Mouse (Mus musculus): Measurements from ENCODE around the gene S100a2. TPM values are rescaled to one million over a fixed set of nuclear protein-coding genes. Genes with fewer than 3 reads are reported as not detected.

Gene S100a2
- polyA plus RNA-seq, 1 experiment from 2014 or later = not detected

DNA sequence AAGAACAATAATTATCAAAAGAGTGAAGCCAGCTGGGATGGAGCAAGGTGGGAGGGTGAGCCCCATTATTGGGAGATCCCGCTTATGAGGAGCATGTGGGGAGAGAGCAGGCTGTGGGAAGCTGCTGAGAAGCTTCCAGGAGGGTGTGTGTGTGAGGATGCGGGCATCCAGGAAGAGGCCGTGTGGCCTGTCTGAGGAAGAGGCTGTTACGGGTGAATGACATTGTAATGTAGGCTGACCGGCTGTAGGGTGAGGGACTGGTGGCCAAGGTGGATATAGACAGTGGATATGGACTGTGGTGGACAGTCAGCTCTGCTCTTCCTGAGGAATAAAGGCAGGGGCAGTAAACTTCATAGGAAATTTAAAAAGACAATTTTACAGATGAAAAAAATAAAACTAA is 35.4 kb downstream of the S100a2 start:
- WGBS = 70% methylated on average over 5 of the region's 5 CpGs
- H3K27ac ChIP-seq = peak overlapping the region; percentile 83
- H3K36me3 ChIP-seq = no peaks in the 10 kb centered on the region
- no peak overlapping the region for H3K4me2 ChIP-seq
- no peaks in the 10 kb centered on the region for H3K27me3 ChIP-seq
- H3K4me3 ChIP-seq = no peak overlapping the region
- peaks cover 17% of the 10 kb centered on the region for H3K4me1 ChIP-seq
- no peak for ATAC-seq (ENCODE audit: borderline replicate concordance, extremely low read depth, low FRiP score, low TSS enrichment)
- H3K9ac ChIP-seq = no peak overlapping the region
- no peaks in the 10 kb centered on the region for H3K9me3 ChIP-seq

DNA sequence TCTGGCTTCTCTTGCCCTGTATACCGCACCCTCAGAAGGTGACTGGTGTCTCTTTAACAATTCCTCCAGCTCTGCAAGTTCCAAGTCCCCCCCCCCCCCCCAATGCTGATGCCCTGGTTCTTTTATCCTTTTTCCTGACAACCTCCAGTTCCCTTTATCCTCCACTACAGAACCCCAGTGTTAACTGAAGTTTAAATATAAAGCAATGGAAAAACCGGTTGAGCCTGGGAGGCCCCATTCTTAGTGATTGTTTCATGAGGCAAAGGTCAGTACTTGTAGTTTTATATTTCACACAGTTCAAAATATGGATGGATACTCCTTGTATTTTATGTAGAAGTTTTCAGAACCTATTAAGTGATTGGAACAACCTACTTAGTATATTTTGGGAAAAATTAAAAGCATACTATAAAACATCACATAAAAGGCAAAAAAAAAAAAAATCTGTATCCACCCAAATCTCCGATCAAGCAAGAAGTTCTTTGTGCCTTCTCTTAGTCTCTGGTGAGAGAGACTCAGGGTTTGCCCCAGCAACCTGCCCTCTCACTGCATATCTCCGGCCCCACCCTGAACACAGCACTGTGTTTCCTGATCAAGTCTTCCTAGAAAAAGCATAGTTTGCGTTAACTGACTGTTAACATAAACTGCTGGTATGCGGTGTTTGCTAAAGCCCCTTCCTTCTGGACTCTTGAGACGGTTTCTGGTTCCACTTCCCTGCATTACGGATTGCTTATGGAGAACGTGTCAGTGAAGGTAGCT is 36.4 kb downstream of the S100a2 start:
- H3K27ac ChIP-seq = peak overlapping the region; percentile 83
- H3K36me3 ChIP-seq = no peaks in the 10 kb centered on the region
- H3K4me2 ChIP-seq = no peak overlapping the region
- 36% methylated on average over 9 of the region's 9 CpGs for whole genome bisulfite sequencing
- H3K4me1 ChIP-seq = peaks cover 17% of the 10 kb centered on the region
- no peaks in the 10 kb centered on the region for H3K9me3 ChIP-seq
- H3K4me3 ChIP-seq = no peak overlapping the region
- no peak overlapping the region for H3K9ac ChIP-seq
- peak; percentile 19; the same call in 1 of the 2 replicates for ATAC-seq (ENCODE audit: borderline replicate concordance, extremely low read depth, low FRiP score, low TSS enrichment)
- no peaks in the 10 kb centered on the region for H3K27me3 ChIP-seq

DNA sequence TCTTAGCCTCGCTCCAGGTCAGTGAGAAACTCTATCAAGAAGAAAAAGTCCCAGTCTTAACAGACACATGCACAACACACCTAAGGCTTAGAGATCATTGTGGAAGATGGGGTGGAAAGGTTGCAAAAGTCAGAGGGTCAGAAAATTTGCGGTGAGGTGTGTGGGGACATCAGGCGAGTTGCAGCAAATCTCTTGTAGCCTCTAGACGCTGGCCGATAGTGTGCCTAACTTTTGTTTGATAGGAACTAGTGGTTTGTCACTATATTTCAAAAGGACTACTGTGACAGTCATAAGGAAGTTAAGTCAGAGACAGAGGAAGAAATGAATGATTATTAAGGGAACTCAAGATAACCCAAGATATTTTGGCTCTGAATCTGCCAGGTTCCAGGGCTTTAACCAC is 37.3 kb downstream of the S100a2 start:
- peaks cover 17% of the 10 kb centered on the region for H3K4me1 ChIP-seq
- no peaks in the 10 kb centered on the region for H3K27me3 ChIP-seq
- H3K27ac ChIP-seq = peak overlapping the region; percentile 80
- H3K4me2 ChIP-seq = no peak overlapping the region
- H3K9me3 ChIP-seq = no peaks in the 10 kb centered on the region
- no peaks in the 10 kb centered on the region for H3K36me3 ChIP-seq
- H3K9ac ChIP-seq = no peak overlapping the region
- WGBS = 81% methylated on average over 5 of the region's 5 CpGs
- ATAC-seq (ENCODE audit: borderline replicate concordance, extremely low read depth, low FRiP score, low TSS enrichment) = no peak
- no peak overlapping the region for H3K4me3 ChIP-seq

DNA sequence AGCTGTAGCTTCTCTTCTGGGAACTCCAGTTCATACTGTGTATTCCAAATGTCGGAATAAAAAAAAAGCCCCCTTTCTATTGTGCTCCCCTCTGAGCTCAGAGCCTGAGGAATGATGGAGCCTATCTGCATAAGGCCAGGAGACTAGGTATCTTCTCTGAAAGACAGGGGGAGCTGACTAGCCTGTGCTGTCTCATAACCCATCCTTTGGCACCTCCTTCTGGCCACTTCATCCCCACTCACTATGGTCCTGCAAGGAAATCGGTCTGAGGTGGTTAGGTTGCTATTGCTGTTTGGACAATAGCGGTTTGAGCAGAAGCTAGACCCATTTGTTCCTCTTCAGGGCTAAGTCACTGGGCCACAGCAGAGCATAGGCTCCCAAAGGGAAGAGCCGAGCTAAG is 37.8 kb downstream of the S100a2 start:
- Histone ChIP-seq H3K9me3 (no peaks in the 10 kb centered on the region), H3K4me3 (no peak overlapping the region), H3K27me3 (no peaks in the 10 kb centered on the region), H3K4me2 (no peak overlapping the region), H3K27ac (no peak overlapping the region), H3K36me3 (no peaks in the 10 kb centered on the region), H3K9ac (no peak overlapping the region), H3K4me1 (peaks cover 16% of the 10 kb centered on the region)
- no peak for ATAC-seq (ENCODE audit: borderline replicate concordance, extremely low read depth, low FRiP score, low TSS enrichment)
- 58% methylated on average over 4 of the region's 4 CpGs for WGBS

DNA sequence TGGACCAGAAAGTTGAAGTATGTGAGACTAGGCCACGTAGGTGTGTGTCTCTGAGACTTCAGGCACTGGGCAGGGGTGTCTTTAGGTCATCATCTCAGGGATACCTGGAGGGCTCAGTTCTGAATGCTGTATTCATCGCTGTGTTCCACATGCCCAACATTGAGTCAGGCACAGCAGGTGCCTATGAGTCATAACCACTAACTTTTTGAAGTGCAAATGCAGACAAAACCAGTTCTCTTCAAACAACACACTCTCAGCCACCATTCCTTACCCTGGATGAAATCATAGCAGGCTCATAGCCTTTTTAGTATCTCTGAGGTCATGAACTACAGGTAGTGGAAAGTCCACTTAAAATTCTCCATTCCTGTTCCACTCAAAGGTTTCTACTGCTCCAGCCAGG is 39.3 kb downstream of the S100a2 start:
- Histone ChIP-seq H3K36me3 (no peaks in the 10 kb centered on the region), H3K4me2 (no peak overlapping the region), H3K9ac (no peak overlapping the region), H3K4me3 (no peak overlapping the region), H3K9me3 (no peaks in the 10 kb centered on the region), H3K27me3 (no peaks in the 10 kb centered on the region), H3K4me1 (peaks cover 1% of the 10 kb centered on the region; the same call in 1 of the 2 replicates), H3K27ac (no peak overlapping the region)
- ATAC-seq (ENCODE audit: borderline replicate concordance, extremely low read depth, low FRiP score, low TSS enrichment) = no peak
- 60% methylated on average over 2 of the region's 2 CpGs for WGBS

DNA sequence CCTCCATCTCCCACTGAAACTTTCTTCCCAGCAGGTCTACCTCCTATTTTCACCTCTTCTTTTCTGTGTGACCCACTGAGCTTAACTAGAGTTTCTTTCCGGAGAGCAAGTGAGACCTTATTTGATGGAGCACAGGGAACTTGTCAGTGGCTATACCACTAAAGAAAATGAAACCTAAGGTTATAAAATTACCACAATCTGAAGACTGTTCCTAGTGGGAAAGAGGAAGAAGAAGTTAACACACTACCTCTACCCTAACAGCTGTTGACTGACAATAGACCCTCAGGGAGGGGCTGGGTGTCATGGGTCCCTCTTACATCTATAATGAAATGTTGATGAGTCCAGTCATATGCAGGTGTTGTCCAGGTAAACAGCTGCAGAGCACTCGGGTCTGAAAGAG is 41.9 kb downstream of the S100a2 start:
- H3K4me2 ChIP-seq = no peak overlapping the region
- no peak for ATAC-seq (ENCODE audit: borderline replicate concordance, extremely low read depth, low FRiP score, low TSS enrichment)
- WGBS = 78% methylated on average over 2 of the region's 2 CpGs

DNA sequence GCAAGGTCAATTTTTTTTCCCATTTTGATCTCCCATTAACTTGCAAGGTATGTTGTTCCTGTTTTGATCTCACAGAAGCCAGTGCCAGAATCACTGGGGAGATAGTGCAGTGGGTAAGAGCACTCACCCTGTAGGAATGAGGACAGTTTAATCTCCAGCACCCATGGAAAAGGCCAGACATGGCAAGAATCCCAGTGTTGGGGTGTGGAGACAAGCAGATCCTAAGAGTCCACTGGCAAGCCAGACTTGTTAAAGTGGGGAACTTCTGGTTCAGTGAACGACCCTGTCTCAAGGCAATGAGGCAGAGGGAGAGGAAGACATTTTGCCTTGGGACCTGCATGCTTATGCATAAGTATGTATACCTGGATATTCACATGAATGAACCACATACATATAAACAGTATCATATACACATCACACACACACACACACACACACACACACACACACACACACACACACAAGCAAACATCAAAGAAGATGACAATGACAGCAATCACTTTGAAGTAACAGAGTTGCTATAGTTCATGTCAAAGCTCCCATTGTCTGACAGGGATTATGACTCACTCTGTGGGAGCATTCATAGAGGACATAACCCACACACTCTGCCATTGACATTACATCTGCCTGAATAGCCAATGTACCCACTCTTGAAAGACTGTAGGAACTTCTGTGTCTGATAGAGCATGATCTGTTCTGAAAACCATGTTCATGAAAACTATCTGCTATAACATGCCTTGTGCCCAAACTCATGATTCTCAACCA is 48.6 kb downstream of the S100a2 start:
- Histone ChIP-seq H3K4me1 (no peaks in the 10 kb centered on the region), H3K4me3 (no peak overlapping the region), H3K27ac (no peak overlapping the region), H3K36me3 (no peaks in the 10 kb centered on the region), H3K27me3 (no peaks in the 10 kb centered on the region), H3K9ac (no peak overlapping the region), H3K4me2 (no peak overlapping the region), H3K9me3 (no peaks in the 10 kb centered on the region)
- 44% methylated on average over 1 of the region's 1 CpGs for WGBS
- ATAC-seq (ENCODE audit: borderline replicate concordance, extremely low read depth, low FRiP score, low TSS enrichment) = no peak

More for the DNA sequence above, 41.9 kb downstream of the S100a2 start:
- Histone ChIP-seq H3K27ac (no peak overlapping the region), H3K4me1 (no peaks in the 10 kb centered on the region), H3K27me3 (no peaks in the 10 kb centered on the region), H3K4me3 (no peak overlapping the region), H3K9me3 (no peaks in the 10 kb centered on the region), H3K36me3 (no peaks in the 10 kb centered on the region), H3K9ac (no peak overlapping the region)

DNA sequence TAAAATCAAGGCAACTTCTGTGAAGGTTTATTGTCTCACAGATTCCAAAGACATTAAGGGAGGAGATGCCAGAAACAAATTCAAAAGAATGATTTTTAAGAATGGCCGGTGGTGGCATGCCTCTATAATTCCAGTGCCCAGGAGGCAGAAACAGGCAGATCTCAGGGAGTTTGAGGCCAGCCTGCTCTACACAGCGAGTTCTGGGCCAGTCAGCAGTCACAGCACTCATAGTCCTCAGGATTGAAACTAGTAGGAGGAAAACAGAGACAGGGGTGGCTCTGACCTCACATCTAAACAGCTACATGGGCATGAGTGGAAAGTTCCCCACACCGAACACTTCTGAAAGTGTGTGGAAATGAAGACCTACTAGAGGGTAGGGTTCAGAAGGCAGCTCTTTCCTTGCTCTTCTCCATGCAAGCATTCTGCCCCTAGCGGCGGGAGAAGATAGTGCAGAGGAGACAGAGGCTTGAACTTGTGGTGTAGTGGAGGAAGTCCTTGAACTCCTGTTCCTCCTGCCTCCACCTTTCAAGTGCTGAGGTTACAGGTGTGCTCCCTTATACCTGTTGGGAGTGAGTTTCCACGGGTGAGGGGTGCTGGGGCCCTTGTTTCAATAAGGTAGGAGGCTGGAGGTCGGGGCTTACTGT is 49.6 kb downstream of the S100a2 start:
- no peak for ATAC-seq (ENCODE audit: borderline replicate concordance, extremely low read depth, low FRiP score, low TSS enrichment)
- Histone ChIP-seq H3K9ac (no peak overlapping the region), H3K4me1 (no peaks in the 10 kb centered on the region), H3K4me2 (no peak overlapping the region), H3K9me3 (no peaks in the 10 kb centered on the region), H3K36me3 (no peaks in the 10 kb centered on the region), H3K4me3 (no peak overlapping the region), H3K27me3 (no peaks in the 10 kb centered on the region), H3K27ac (no peak overlapping the region)
- WGBS = 51% methylated on average over 7 of the region's 7 CpGs

DNA sequence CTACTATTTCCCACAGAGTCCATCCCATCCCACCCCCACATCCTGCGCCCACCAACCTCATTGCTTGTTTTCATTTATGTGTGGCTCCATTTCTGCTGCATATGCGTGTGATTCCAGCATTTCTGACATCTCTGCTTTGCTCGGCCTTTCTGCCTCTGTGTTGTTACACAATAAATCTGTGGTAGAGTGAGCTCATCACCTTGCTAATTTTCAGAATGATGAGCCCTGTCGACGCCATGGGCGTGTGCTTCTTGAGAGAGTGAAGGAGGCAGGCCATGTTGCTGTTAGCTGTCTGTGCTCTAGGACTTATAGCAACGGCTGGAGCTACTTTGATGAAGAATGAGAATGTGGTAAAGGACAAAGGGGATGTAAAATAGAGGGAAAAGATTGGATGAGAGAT is 50.9 kb downstream of the S100a2 start:
- ATAC-seq (ENCODE audit: borderline replicate concordance, extremely low read depth, low FRiP score, low TSS enrichment) = no peak
- 74% methylated on average over 7 of the region's 7 CpGs for WGBS
- no peaks in the 10 kb centered on the region for H3K36me3 ChIP-seq
- no peak overlapping the region for H3K4me2 ChIP-seq
- H3K4me1 ChIP-seq = no peaks in the 10 kb centered on the region
- H3K9ac ChIP-seq = no peak overlapping the region
- no peak overlapping the region for H3K4me3 ChIP-seq
- no peaks in the 10 kb centered on the region for H3K9me3 ChIP-seq
- no peak overlapping the region for H3K27ac ChIP-seq
- no peaks in the 10 kb centered on the region for H3K27me3 ChIP-seq

Other genes with a start within 250 kb of the S100a2 start
- gene Slc27a3, start 200.3 kb upstream of the S100a2 start, polyA plus RNA-seq (2015; fragmentation: Nextera tagmentation; extraction: Ambion mirVana) = 25.7 and 25.8 TPM in 2 replicates
- 30.8 and 33.3 TPM in 2 replicates for gene Ints3, start 156.6 kb upstream of the S100a2 start, polyA plus RNA-seq (2015; fragmentation: Nextera tagmentation; extraction: Ambion mirVana)
- 17.3 and 21.0 TPM in 2 replicates for gene Npr1, start 124.4 kb upstream of the S100a2 start, polyA plus RNA-seq (2015; fragmentation: Nextera tagmentation; extraction: Ambion mirVana)
- gene Ilf2, start 114.1 kb upstream of the S100a2 start, polyA plus RNA-seq (2015; fragmentation: Nextera tagmentation; extraction: Ambion mirVana) = 208 and 219 TPM in 2 replicates
- gene Snapin, start 99.2 kb upstream of the S100a2 start, polyA plus RNA-seq (2015; fragmentation: Nextera tagmentation; extraction: Ambion mirVana) = 77.3 and 85.6 TPM in 2 replicates
- gene Chtop, start 80.7 kb upstream of the S100a2 start, polyA plus RNA-seq (2015; fragmentation: Nextera tagmentation; extraction: Ambion mirVana) = 154 TPM in 2 replicates
- 42.8 and 45.3 TPM in 2 replicates for gene S100a1, start 75.9 kb upstream of the S100a2 start, polyA plus RNA-seq (2015; fragmentation: Nextera tagmentation; extraction: Ambion mirVana)
- 43.9 and 44.6 TPM in 2 replicates for gene S100a13, start 75.8 kb upstream of the S100a2 start, polyA plus RNA-seq (2015; fragmentation: Nextera tagmentation; extraction: Ambion mirVana)
- 7.9 and 12.6 TPM in 2 replicates for gene S100a14, start 63.4 kb upstream of the S100a2 start, polyA plus RNA-seq (2015; fragmentation: Nextera tagmentation; extraction: Ambion mirVana)
- 217 and 233 TPM in 2 replicates for gene S100a16, start 53.0 kb upstream of the S100a2 start, polyA plus RNA-seq (2015; fragmentation: Nextera tagmentation; extraction: Ambion mirVana)
- 0.20 and 0.65 TPM in 2 replicates for gene S100a3, start 29.7 kb upstream of the S100a2 start, polyA plus RNA-seq (2015; fragmentation: Nextera tagmentation; extraction: Ambion mirVana)
- gene Gm42674, start 11.7 kb downstream of the S100a2 start, polyA plus RNA-seq (2015; fragmentation: Nextera tagmentation; extraction: Ambion mirVana) = not detected in 2 replicates
- 6.0 and 8.9 TPM in 2 replicates for gene S100a4, start 13.5 kb downstream of the S100a2 start, polyA plus RNA-seq (2015; fragmentation: Nextera tagmentation; extraction: Ambion mirVana)
- gene S100a5, start 18.3 kb downstream of the S100a2 start, polyA plus RNA-seq (2015; fragmentation: Nextera tagmentation; extraction: Ambion mirVana) = not detected in 2 replicates
- gene S100a6, start 22.6 kb downstream of the S100a2 start, polyA plus RNA-seq (2015; fragmentation: Nextera tagmentation; extraction: Ambion mirVana) = 148 and 158 TPM in 2 replicates
- gene S100a7a, start 63.8 kb downstream of the S100a2 start, polyA plus RNA-seq (2015; fragmentation: Nextera tagmentation; extraction: Ambion mirVana) = 0.11 and 0.16 TPM in 2 replicates
- 20.9 and 28.2 TPM in 2 replicates for gene S100a8, start 78.7 kb downstream of the S100a2 start, polyA plus RNA-seq (2015; fragmentation: Nextera tagmentation; extraction: Ambion mirVana)
- 10.8 and 13.2 TPM in 2 replicates for gene S100a9, start 105.5 kb downstream of the S100a2 start, polyA plus RNA-seq (2015; fragmentation: Nextera tagmentation; extraction: Ambion mirVana)
- not detected in 2 replicates for gene Pglyrp4, start 136.7 kb downstream of the S100a2 start, polyA plus RNA-seq (2015; fragmentation: Nextera tagmentation; extraction: Ambion mirVana)
- not detected in 2 replicates for gene Gm5849, start 187.6 kb downstream of the S100a2 start, polyA plus RNA-seq (2015; fragmentation: Nextera tagmentation; extraction: Ambion mirVana)